Mouse (Mus musculus) c-Kit-negative CD71-positive TER-119-positive erythroid progenitor cells, embryonic 14.5 days (primary cell): ENCODE results near the gene Mrpl54.

Source experiments
- DNase-seq: peaks from one replicate; pipeline ENCODE4 v3.0.0-alpha.2; 2013; ENCODE audit warnings: low read depth, low spot score

Mrpl54 gene

GRCm38 (mm10) chr10:81261025-81261424, 5.7 kb downstream of the Mrpl54 start:
- DNase-seq, result no peak

GRCm38 (mm10) chr10:81259225-81259884, 7.4 kb downstream of the Mrpl54 start:
- no peak for DNase-seq

- DNase-seq, result no peak
Measured at GRCm38 (mm10) chr10:81257158-81258039, 9.3 kb downstream of the Mrpl54 start.

- no peak for DNase-seq
Measured at GRCm38 (mm10) chr10:81254886-81255285, 11.8 kb downstream of the Mrpl54 start.

GRCm38 (mm10) chr10:81252424-81253419, 14.0 kb downstream of the Mrpl54 start, which contains the start of gene Matk:
Gene Matk, plus strand, starts transcription at chr10:81252935.
- DNase-seq, result no peak

GRCm38 (mm10) chr10:81249442-81249841, 17.3 kb downstream of the Mrpl54 start:
- no peak for DNase-seq

GRCm38 (mm10) chr10:81247804-81248203, 18.9 kb downstream of the Mrpl54 start:
- DNase-seq, result no peak

- DNase-seq, result no peak
Measured at GRCm38 (mm10) chr10:81245166-81245565, 21.6 kb downstream of the Mrpl54 start.

- DNase-seq, result no peak
Measured at GRCm38 (mm10) chr10:81244595-81244994, 22.1 kb downstream of the Mrpl54 start.

GRCm38 (mm10) chr10:81244146-81244545, 22.6 kb downstream of the Mrpl54 start:
- DNase-seq, result no peak

GRCm38 (mm10) chr10:81242021-81242420, 24.7 kb downstream of the Mrpl54 start:
- no peak for DNase-seq

- DNase-seq, result peak; percentile 21
Measured at GRCm38 (mm10) chr10:81240876-81241275, 25.9 kb downstream of the Mrpl54 start.

GRCm38 (mm10) chr10:81238618-81239017, 28.1 kb downstream of the Mrpl54 start:
- DNase-seq, result no peak

GRCm38 (mm10) chr10:81236471-81237268, 30.1 kb downstream of the Mrpl54 start:
- DNase-seq, result no peak

- no peak for DNase-seq
Measured at GRCm38 (mm10) chr10:81234206-81234605, 32.5 kb downstream of the Mrpl54 start.

GRCm38 (mm10) chr10:81233226-81233585, 33.5 kb downstream of the Mrpl54 start:
- DNase-seq, result no peak

GRCm38 (mm10) chr10:81232580-81233225, 34.0 kb downstream of the Mrpl54 start, which contains the start of gene Zfr2:
Gene Zfr2, plus strand, starts transcription at chr10:81233155.
- DNase-seq, result peak; percentile 54

- DNase-seq, result no peak
Measured at GRCm38 (mm10) chr10:81231436-81231835, 35.3 kb downstream of the Mrpl54 start.

- no peak for DNase-seq
Measured at GRCm38 (mm10) chr10:81230438-81231332, 36.0 kb downstream of the Mrpl54 start, which contains the start of gene Atcay. Gene Atcay, minus strand, starts transcription at chr10:81230833.
